Mouse (Mus musculus) liver, embryonic 11.5 days (tissue): Measurements from ENCODE around the gene Rraga. TPM values are rescaled to one million over a fixed set of nuclear protein-coding genes. Genes with fewer than 3 reads are reported as not detected.
A peak's percentile ranks its signal among the peaks of the same experiment; 100 is the strongest.

Experiments used
- ATAC-seq: fragments of 200-750 bp; cut with Nextera tagmentation; replicated peaks from 2 replicates; pipeline ENCODE4 v1.8.0; 2017; ENCODE audit warnings: moderate number of reproducible peaks, mild to moderate bottlenecking, moderate TSS enrichment, moderate library complexity; ENCODE audit not compliant: low FRiP score
- DNase-seq: peaks from one replicate; pipeline ENCODE4 v3.0.0-alpha.2; 2017; ENCODE audit warnings: low spot score
- H3K27ac ChIP-seq: fragments of 300-500 bp; sonication (generic); 2 replicates; pipeline ENCODE4 v1.5.1; 2014; ENCODE audit warnings: mild to moderate bottlenecking, low read depth, low read length, control low read depth
- H3K27me3 ChIP-seq: fragments of 300-500 bp; sonication (generic); replicated peaks from 2 replicates; pipeline ENCODE4 v1.6.1; 2014; ENCODE audit warnings: low read length, mixed read lengths; ENCODE audit not compliant: control insufficient read depth, insufficient read depth
- H3K36me3 ChIP-seq: fragments of 300-500 bp; sonication (generic); 2 replicates; pipeline ENCODE4 v1.6.1; 2014; ENCODE audit warnings: mild to moderate bottlenecking, low read length, moderate library complexity, mixed read lengths; ENCODE audit not compliant: control insufficient read depth, insufficient read depth
- H3K4me1 ChIP-seq: fragments of 300-500 bp; sonication (generic); replicated peaks from 2 replicates; pipeline ENCODE4 v1.6.1; 2014; ENCODE audit warnings: low read length, mixed read lengths; ENCODE audit not compliant: control insufficient read depth, insufficient read depth
- H3K4me2 ChIP-seq: fragments of 300-500 bp; sonication (generic); 2 replicates; pipeline ENCODE4 v1.6.1; 2014; ENCODE audit warnings: mild to moderate bottlenecking, control low read depth, moderate library complexity
- H3K4me3 ChIP-seq: fragments of 300-500 bp; sonication (generic); 2 replicates; pipeline ENCODE4 v1.5.1; 2014; ENCODE audit warnings: low read depth, low read length, control low read depth
- H3K9ac ChIP-seq: fragments of 300-500 bp; sonication (generic); 2 replicates; pipeline ENCODE4 v1.6.1; 2014; ENCODE audit warnings: low read depth, low read length, control low read depth
- H3K9me3 ChIP-seq: fragments of 300-500 bp; sonication (generic); 2 replicates; pipeline ENCODE4 v1.6.1; 2016; ENCODE audit warnings: low read length, inconsistent platforms, mixed read lengths; ENCODE audit not compliant: control insufficient read depth
- WGBS: fragments of 180-500 bp; shearing (Covaris S2); extraction: QIAGEN DNeasy Blood & Tissue Kit; methylation state at CpG from one replicate; pipeline ENCODE4 v1.1.7; 2014; 5-methylcytosine and 5-hydroxymethylcytosine counted together
- polyA plus RNA-seq: library from polyadenylated mRNA; unstranded; fragments of >200 nt; fragmentation: Nextera tagmentation; extraction: Ambion mirVana; gene quantifications from 2 replicates; pipeline ENCODE4 v1.2.1, GENCODE M21; 2014

Rraga gene
- polyA plus RNA-seq, 1 experiment from 2014 or later = 62.2 TPM

GRCm38 (mm10) chr4:86576120-86576541, 663 bp downstream of the Rraga start:
- DNase-seq = peak; percentile 56
- 0 out of 2 replicates have a peak, but pooled peaks have one; percentile 24 for ATAC-seq
- H3K4me1 ChIP-seq = peaks cover 16% of the 10 kb centered on the region
- H3K9ac ChIP-seq = peak overlapping the region; percentile 91
- peaks cover 2% of the 10 kb centered on the region; the same call in 1 of the 2 replicates for H3K36me3 ChIP-seq
- peak overlapping the region; percentile 82 for H3K4me2 ChIP-seq
- H3K4me3 ChIP-seq = peak overlapping the region; percentile 80
- H3K27me3 ChIP-seq = no peaks in the 10 kb centered on the region
- under 1% methylated on average over 20 of the region's 20 CpGs for WGBS
- H3K27ac ChIP-seq = peak overlapping the region; percentile 93
- no peaks in the 10 kb centered on the region for H3K9me3 ChIP-seq

- Histone ChIP-seq H3K27ac (no peak overlapping the region), H3K9me3 (no peaks in the 10 kb centered on the region), H3K4me3 (peak overlapping the region; percentile 80), H3K4me2 (peak overlapping the region; percentile 82), H3K9ac (peak overlapping the region; percentile 91), H3K27me3 (no peaks in the 10 kb centered on the region), H3K4me1 (peaks cover 16% of the 10 kb centered on the region), H3K36me3 (peaks cover 2% of the 10 kb centered on the region; the same call in 1 of the 2 replicates)
- ATAC-seq (no peak), DNase-seq (no peak)
- WGBS = 8% methylated on average over 11 of the region's 11 CpGs
Measured at GRCm38 (mm10) chr4:86576630-86577225, 1.3 kb downstream of the Rraga start.

DNA sequence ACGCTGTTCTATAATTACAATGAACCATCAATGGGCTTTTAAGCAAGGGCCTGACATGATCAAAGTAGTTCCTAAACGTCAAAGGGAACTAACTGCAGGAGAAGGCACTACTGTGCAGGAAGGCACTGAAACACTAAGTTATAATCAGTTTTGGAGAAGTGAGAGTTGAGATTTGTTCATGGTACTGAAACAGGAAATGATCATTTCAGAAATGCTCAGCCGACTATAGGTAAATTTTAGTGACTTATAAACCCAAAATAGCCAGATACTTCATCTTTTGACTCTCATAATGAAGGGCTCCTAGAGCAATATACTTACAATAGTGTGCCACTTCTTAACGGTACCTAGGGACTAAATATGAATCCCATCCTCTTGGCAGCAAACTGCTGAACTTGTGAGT, 4.6 kb downstream of the Rraga start:
- DNase-seq (no peak), ATAC-seq (no peak)
- no peak overlapping the region for H3K9ac ChIP-seq
- H3K4me2 ChIP-seq = no peak overlapping the region
- H3K36me3 ChIP-seq = peaks cover 13% of the 10 kb centered on the region
- H3K4me3 ChIP-seq = no peak overlapping the region
- WGBS = 69% methylated on average over 4 of the region's 4 CpGs
- H3K27me3 ChIP-seq = no peaks in the 10 kb centered on the region
- H3K9me3 ChIP-seq = no peaks in the 10 kb centered on the region
- H3K27ac ChIP-seq = no peak overlapping the region
- H3K4me1 ChIP-seq = peaks cover 11% of the 10 kb centered on the region

- H3K9ac ChIP-seq = no peak overlapping the region
- no peak overlapping the region for H3K4me2 ChIP-seq
- DNase-seq (no peak), ATAC-seq (no peak)
- no peaks in the 10 kb centered on the region for H3K27me3 ChIP-seq
- peaks cover 10% of the 10 kb centered on the region for H3K4me1 ChIP-seq
- no peaks in the 10 kb centered on the region for H3K9me3 ChIP-seq
- H3K27ac ChIP-seq = no peak overlapping the region
- H3K4me3 ChIP-seq = no peak overlapping the region
- 86% methylated on average over 3 of the region's 3 CpGs for WGBS
- H3K36me3 ChIP-seq = peaks cover 16% of the 10 kb centered on the region
Measured at GRCm38 (mm10) chr4:86580591-86580990, 5.1 kb downstream of the Rraga start.

GRCm38 (mm10) chr4:86588236-86588635, 12.8 kb downstream of the Rraga start:
- Histone ChIP-seq H3K36me3 (peaks cover 29% of the 10 kb centered on the region), H3K4me3 (no peak overlapping the region), H3K9me3 (no peaks in the 10 kb centered on the region), H3K4me2 (no peak overlapping the region), H3K27ac (no peak overlapping the region), H3K4me1 (no peaks in the 10 kb centered on the region), H3K27me3 (no peaks in the 10 kb centered on the region), H3K9ac (no peak overlapping the region)
- 85% methylated on average over 3 of the region's 3 CpGs for WGBS
- DNase-seq = no peak
- ATAC-seq = no peak

DNA sequence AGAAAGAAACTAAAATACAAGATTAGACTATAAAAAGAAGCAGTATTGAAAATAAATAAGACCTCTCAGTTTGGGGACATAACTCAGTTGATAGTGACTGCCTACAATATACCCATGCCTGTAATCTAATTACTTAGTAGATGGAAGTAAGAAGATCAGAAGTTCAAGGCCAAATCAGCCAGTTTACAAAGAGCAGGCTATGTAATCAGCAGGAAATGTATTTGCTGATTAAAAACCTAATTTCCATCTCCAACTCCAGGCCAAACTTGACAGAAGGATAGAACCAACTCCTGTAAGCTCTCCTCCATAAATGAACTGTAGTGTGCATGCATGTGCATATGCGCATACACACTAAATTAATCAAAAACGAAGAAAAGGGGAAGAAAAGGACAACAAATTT, 15.8 kb downstream of the Rraga start:
- H3K4me2 ChIP-seq = no peak overlapping the region
- no peaks in the 10 kb centered on the region for H3K4me1 ChIP-seq
- ATAC-seq (no peak), DNase-seq (no peak)
- WGBS = 92% methylated on average over 2 of the region's 2 CpGs
- H3K27me3 ChIP-seq = no peaks in the 10 kb centered on the region
- H3K9ac ChIP-seq = no peak overlapping the region
- H3K27ac ChIP-seq = no peak overlapping the region
- H3K36me3 ChIP-seq = peaks cover 20% of the 10 kb centered on the region
- H3K4me3 ChIP-seq = no peak overlapping the region
- no peaks in the 10 kb centered on the region for H3K9me3 ChIP-seq

DNA sequence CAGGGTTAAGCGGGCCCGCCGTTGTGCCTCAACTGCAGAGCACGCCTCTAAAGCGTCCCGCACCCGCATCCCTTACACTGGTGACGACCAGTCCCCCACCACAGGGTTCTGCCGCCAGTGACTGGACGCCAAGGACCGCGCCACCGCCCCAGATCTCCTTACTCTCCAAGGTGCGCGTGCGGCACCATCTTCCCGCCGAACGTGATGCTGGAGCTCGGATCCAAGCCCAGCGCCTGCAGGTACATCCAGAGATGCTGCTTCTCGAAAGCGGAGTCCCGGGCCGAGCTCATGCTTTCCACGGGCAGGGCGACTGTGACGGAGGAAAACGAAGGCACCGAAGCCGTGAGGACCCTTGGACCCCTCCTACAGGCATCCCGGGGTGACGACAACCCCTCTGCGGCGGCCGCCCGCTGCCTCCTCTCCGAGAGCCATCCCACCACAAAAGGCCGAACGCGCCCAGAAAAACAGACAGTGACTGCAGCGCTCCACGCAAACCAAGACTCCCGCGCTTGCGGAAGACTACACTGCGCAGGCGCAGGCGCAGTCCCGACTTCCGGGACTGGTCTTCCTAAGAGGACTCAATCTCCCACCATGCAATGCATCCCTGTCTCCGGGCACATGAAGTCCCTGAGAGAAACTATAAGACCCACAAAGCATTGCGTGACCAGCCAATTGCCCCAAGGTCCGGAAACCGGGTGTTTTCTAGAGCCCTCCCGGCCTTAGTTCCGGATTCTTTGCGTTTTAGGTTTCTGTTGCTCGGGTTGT, 36.2 kb downstream of the Rraga start, which contains the start of gene Haus6:
TSS of gene Haus6 (minus strand) at position 532 of the 765 bp plus-strand sequence.
- under 1% methylated on average over 59 of the region's 59 CpGs for WGBS
- ATAC-seq (peak; percentile 99), DNase-seq (peak; percentile 84)
- Histone ChIP-seq H3K27ac (peak within 1 kb of the TSS; percentile 66), H3K27me3 (no peaks in the 10 kb centered on the region), H3K4me2 (peak within 1 kb of the TSS; percentile 78), H3K4me1 (no peaks in the 10 kb centered on the region; the same call in 1 of the 2 replicates), H3K9me3 (no peaks in the 10 kb centered on the region), H3K36me3 (peaks cover 2% of the 10 kb centered on the region), H3K9ac (peak within 1 kb of the TSS; percentile 90), H3K4me3 (peak within 1 kb of the TSS; percentile 95)

GRCm38 (mm10) chr4:86612289-86612620, 36.8 kb downstream of the Rraga start:
- ATAC-seq = peak; percentile 15; the same call in 1 of the 2 replicates
- 35% methylated on average over 8 of the region's 8 CpGs for WGBS
- no peaks in the 10 kb centered on the region for H3K9me3 ChIP-seq

More at GRCm38 (mm10) chr4:86612289-86612620, 36.8 kb downstream of the Rraga start:
- Histone ChIP-seq H3K27ac (no peak overlapping the region), H3K4me3 (peak overlapping the region; percentile 95), H3K9ac (peak overlapping the region; percentile 20), H3K4me1 (no peaks in the 10 kb centered on the region; the same call in 1 of the 2 replicates), H3K36me3 (peaks cover 2% of the 10 kb centered on the region), H3K27me3 (no peaks in the 10 kb centered on the region), H3K4me2 (peak overlapping the region; percentile 52)
- DNase-seq = no peak
